Mouse (Mus musculus): ENCODE results near the gene Klk13. TPM values are rescaled to one million over a fixed set of nuclear protein-coding genes. Genes with fewer than 3 reads are reported as not detected.

Gene Klk13
- total and polyA plus RNA-seq, 3 experiments, result 0.27 TPM; not detected in 2

DNA sequence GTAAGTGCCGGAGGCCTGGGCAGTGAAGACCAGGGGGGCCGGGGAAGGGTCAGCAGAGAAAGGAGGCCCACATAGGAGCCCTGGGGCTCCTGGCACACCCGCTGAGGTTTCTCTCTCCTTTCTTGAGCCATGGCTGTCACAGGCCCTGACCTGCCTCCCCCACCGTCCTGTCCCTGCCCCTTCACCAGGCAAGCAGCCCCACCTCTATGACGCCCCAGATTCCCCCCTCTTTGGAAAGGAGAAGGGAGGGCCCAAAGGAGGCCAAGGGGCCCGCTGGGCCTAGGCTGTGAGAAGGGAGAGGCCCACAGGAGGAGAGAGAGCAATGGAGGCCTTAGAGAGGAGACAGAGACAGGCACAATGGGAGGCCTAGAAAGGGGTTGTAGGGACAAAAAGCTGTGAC is 62.4 kb downstream of the Klk13 start:
- DNase-seq (ENCODE audit: low spot score), result no peak
- no peak for ATAC-seq (ENCODE audit: extremely low read depth, insufficient number of reproducible peaks, low FRiP score, poor library complexity, severe bottlenecking)
- no peaks in the 10 kb centered on the region for H3K4me1 ChIP-seq (ENCODE audit: insufficient read depth, low read depth, low read length)
- no peaks in the 10 kb centered on the region for H3K27me3 ChIP-seq (ENCODE audit: insufficient read depth, low read length)
- no peaks in the 10 kb centered on the region for H3K36me3 ChIP-seq (replicated peaks)
- H3K9me3 ChIP-seq (replicated peaks), result no peaks in the 10 kb centered on the region
- H3K4me3 ChIP-seq (ENCODE audit: low read depth, low read length), result no peak overlapping the region
- TF ChIP-seq GATA2 (IDR thresholded peaks at IDR 0.05; ENCODE audit: borderline replicate concordance, low read depth, low read length) (no peak), CTCF (IDR thresholded peaks at IDR 0.05; ENCODE audit: low read depth, low read length) (no peak), TAL1 (conservative IDR thresholded peaks at IDR 0.05; ENCODE audit: low read depth, low read length) (no peak), GATA1 (IDR thresholded peaks at IDR 0.05; ENCODE audit: borderline replicate concordance, low read length) (no peak)

DNA sequence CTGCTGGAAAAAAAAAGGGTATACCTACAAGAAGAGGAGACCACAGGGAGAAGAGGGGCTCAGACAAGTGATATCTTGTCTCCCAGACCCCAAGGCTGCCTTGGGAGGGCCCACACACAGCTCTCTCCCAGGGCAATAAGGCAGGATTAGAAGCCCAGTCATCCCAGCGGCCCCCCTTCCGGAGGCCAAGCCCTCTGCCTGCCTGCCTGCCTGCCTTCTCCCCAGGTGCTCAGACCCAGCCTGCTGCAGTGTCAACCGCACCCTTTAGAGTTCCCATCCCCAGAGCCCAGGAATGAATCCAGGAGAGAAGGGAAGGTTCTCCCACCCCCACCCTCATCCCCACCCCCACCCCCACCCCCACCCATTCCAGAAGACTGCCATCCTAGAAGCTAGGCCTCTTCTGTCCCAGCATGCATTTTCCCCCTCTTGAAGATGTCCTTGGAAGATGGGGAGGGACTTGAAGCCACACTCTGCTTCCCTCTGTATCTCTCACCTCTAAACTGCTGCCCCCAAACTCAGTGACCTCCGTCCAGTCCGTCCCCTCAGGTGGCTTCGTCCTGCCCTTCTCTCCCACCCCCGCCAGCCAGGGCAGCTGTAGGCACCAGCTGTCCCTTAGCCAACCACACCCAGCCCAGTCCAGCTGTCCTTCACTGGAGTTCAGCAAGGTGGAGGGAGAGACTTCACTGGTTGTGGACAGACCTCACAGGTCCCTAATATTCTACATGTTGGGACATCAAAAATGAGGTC is 63.1 kb downstream of the Klk13 start:
- Histone ChIP-seq H3K27me3 (ENCODE audit: insufficient read depth, low read length) (no peaks in the 10 kb centered on the region), H3K36me3 (replicated peaks) (no peaks in the 10 kb centered on the region), H3K9me3 (replicated peaks) (no peaks in the 10 kb centered on the region), H3K4me3 (ENCODE audit: low read depth, low read length) (no peak overlapping the region), H3K4me1 (ENCODE audit: insufficient read depth, low read depth, low read length) (no peaks in the 10 kb centered on the region)
- TF ChIP-seq GATA2 (IDR thresholded peaks at IDR 0.05; ENCODE audit: borderline replicate concordance, low read depth, low read length) (no peak), POLR2AphosphoS5 (IDR thresholded peaks at IDR 0.05; ENCODE audit: insufficient replicate concordance, low read depth, low read length) (no peak), CTCF (IDR thresholded peaks at IDR 0.05; ENCODE audit: low read depth, low read length) (no peak), GATA1 (IDR thresholded peaks at IDR 0.05; ENCODE audit: borderline replicate concordance, low read length) (no peak), TAL1 (conservative IDR thresholded peaks at IDR 0.05; ENCODE audit: low read depth, low read length) (no peak)
- DNase-seq (ENCODE audit: low spot score), result no peak
- no peak for ATAC-seq (ENCODE audit: extremely low read depth, insufficient number of reproducible peaks, low FRiP score, poor library complexity, severe bottlenecking)

DNA sequence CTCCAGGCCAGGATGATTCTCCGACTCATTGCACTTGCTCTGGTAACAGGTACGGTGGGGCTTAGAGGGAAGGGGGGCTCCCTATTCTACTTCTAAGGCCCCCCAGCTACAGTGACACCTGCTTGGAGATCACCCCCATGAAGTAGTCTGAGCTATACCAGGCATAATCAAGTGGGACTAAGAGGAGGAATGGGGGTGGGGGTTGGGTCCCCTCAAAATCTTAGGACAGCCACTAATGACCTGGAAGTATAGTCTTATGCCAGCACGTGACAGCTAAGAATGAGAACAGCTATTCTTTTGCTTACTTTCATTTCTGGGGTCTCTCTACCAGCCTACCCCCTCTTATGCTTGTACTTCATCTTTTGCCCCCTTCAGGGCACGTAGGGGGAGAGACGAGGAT is 64.1 kb downstream of the Klk13 start:
- no peaks in the 10 kb centered on the region; the same call in 1 of the 2 replicates for H3K27me3 ChIP-seq (ENCODE audit: insufficient read depth, low read length)

More for the DNA sequence above, 64.1 kb downstream of the Klk13 start:
- TF ChIP-seq GATA2 (IDR thresholded peaks at IDR 0.05; ENCODE audit: borderline replicate concordance, low read depth, low read length) (no peak), POLR2AphosphoS5 (IDR thresholded peaks at IDR 0.05; ENCODE audit: insufficient replicate concordance, low read depth, low read length) (no peak), CTCF (IDR thresholded peaks at IDR 0.05; ENCODE audit: low read depth, low read length) (no peak), GATA1 (IDR thresholded peaks at IDR 0.05; ENCODE audit: borderline replicate concordance, low read length) (no peak), TAL1 (conservative IDR thresholded peaks at IDR 0.05; ENCODE audit: low read depth, low read length) (no peak)
- Histone ChIP-seq H3K4me3 (ENCODE audit: low read depth, low read length) (no peak overlapping the region), H3K36me3 (replicated peaks) (no peaks in the 10 kb centered on the region), H3K9me3 (replicated peaks) (0 out of 2 replicates have a peak, but pooled peaks cover 2% of the 10 kb centered on the region), H3K4me1 (ENCODE audit: insufficient read depth, low read depth, low read length) (no peaks in the 10 kb centered on the region)
- DNase-seq (ENCODE audit: low spot score), result no peak
- no peak for ATAC-seq (ENCODE audit: extremely low read depth, insufficient number of reproducible peaks, low FRiP score, poor library complexity, severe bottlenecking)

Other genes with a start within 250 kb of the Klk13 start
Only the 20 nearest of the 22 such genes appear.
- not detected in 2 replicates for gene Iglon5, start 222.5 kb upstream of the Klk13 start, total RNA-seq (2014; fragmentation: Nextera tagmentation)
- gene Iglon5, start 222.5 kb upstream of the Klk13 start, total RNA-seq (2017), result 0.05 and 0.06 TPM in 2 replicates
- gene Iglon5, start 222.5 kb upstream of the Klk13 start, polyA plus RNA-seq (2012), result not detected in 2 replicates
- gene 4931406B18Rik, start 206.6 kb upstream of the Klk13 start, total RNA-seq (2014; fragmentation: Nextera tagmentation), result not detected in 2 replicates
- 0.06 and 0.44 TPM in 2 replicates for gene 4931406B18Rik, start 206.6 kb upstream of the Klk13 start, total RNA-seq (2017)
- gene 4931406B18Rik, start 206.6 kb upstream of the Klk13 start, polyA plus RNA-seq (2012), result not detected in 2 replicates
- 0.10 TPM in 1 of 2 replicates, not detected in the other for gene Cd33, start 168.1 kb upstream of the Klk13 start, total RNA-seq (2014; fragmentation: Nextera tagmentation)
- 0.41 and 0.60 TPM in 2 replicates for gene Cd33, start 168.1 kb upstream of the Klk13 start, total RNA-seq (2017)
- 0.13 and 0.69 TPM in 2 replicates for gene Cd33, start 168.1 kb upstream of the Klk13 start, polyA plus RNA-seq (2012)
- 1.2 and 1.3 TPM in 2 replicates for gene Zfp658, start 150.3 kb upstream of the Klk13 start, total RNA-seq (2014; fragmentation: Nextera tagmentation)
- gene Zfp658, start 150.3 kb upstream of the Klk13 start, total RNA-seq (2017), result 1.1 and 1.2 TPM in 2 replicates
- 0.24 and 0.25 TPM in 2 replicates for gene Zfp658, start 150.3 kb upstream of the Klk13 start, polyA plus RNA-seq (2012)
- gene Zfp719, start 133.0 kb upstream of the Klk13 start, total RNA-seq (2014; fragmentation: Nextera tagmentation), result 7.0 and 11.0 TPM in 2 replicates
- gene Zfp719, start 133.0 kb upstream of the Klk13 start, total RNA-seq (2017), result 6.4 and 7.8 TPM in 2 replicates
- gene Zfp719, start 133.0 kb upstream of the Klk13 start, polyA plus RNA-seq (2012), result 0.07 and 0.12 TPM in 2 replicates
- not detected in 2 replicates for gene Zfp819, start 105.4 kb upstream of the Klk13 start, total RNA-seq (2014; fragmentation: Nextera tagmentation)
- gene Zfp819, start 105.4 kb upstream of the Klk13 start, total RNA-seq (2017), result 0.05 TPM in 1 of 2 replicates, not detected in the other
- not detected in 2 replicates for gene Zfp819, start 105.4 kb upstream of the Klk13 start, polyA plus RNA-seq (2012)
- not detected in 2 replicates for gene Ceacam18, start 77.9 kb upstream of the Klk13 start, total RNA-seq (2014; fragmentation: Nextera tagmentation)
- 0.16 and 0.29 TPM in 2 replicates for gene Ceacam18, start 77.9 kb upstream of the Klk13 start, total RNA-seq (2017)
- not detected in 2 replicates for gene Ceacam18, start 77.9 kb upstream of the Klk13 start, polyA plus RNA-seq (2012)
- gene Siglece, start 52.4 kb upstream of the Klk13 start, total RNA-seq (2014; fragmentation: Nextera tagmentation), result 1.2 TPM in 1 of 2 replicates, not detected in the other
- gene Siglece, start 52.4 kb upstream of the Klk13 start, total RNA-seq (2017), result 0.05 TPM in 1 of 2 replicates, not detected in the other
- not detected in 2 replicates for gene Siglece, start 52.4 kb upstream of the Klk13 start, polyA plus RNA-seq (2012)
- 2.5 and 2.7 TPM in 2 replicates for gene Ctu1, start 40.6 kb upstream of the Klk13 start, total RNA-seq (2014; fragmentation: Nextera tagmentation)
- gene Ctu1, start 40.6 kb upstream of the Klk13 start, total RNA-seq (2017), result 6.5 and 8.6 TPM in 2 replicates
- gene Ctu1, start 40.6 kb upstream of the Klk13 start, polyA plus RNA-seq (2012), result 14.9 and 20.9 TPM in 2 replicates
- gene Klk14, start 22.1 kb upstream of the Klk13 start, total RNA-seq (2014; fragmentation: Nextera tagmentation), result not detected in 2 replicates
- gene Klk14, start 22.1 kb upstream of the Klk13 start, total RNA-seq (2017), result not detected in 2 replicates
- gene Klk14, start 22.1 kb upstream of the Klk13 start, polyA plus RNA-seq (2012), result not detected in 2 replicates
- not detected in 2 replicates for gene Klk12, start 56.3 kb downstream of the Klk13 start, total RNA-seq (2014; fragmentation: Nextera tagmentation)
- not detected in 2 replicates for gene Klk12, start 56.3 kb downstream of the Klk13 start, total RNA-seq (2017)
- gene Klk12, start 56.3 kb downstream of the Klk13 start, polyA plus RNA-seq (2012), result not detected in 2 replicates
- gene Klk11, start 62.0 kb downstream of the Klk13 start, total RNA-seq (2014; fragmentation: Nextera tagmentation), result not detected in 2 replicates
- gene Klk11, start 62.0 kb downstream of the Klk13 start, total RNA-seq (2017), result not detected in 2 replicates
- gene Klk11, start 62.0 kb downstream of the Klk13 start, polyA plus RNA-seq (2012), result not detected in 2 replicates
- gene Klk10, start 68.5 kb downstream of the Klk13 start, total RNA-seq (2014; fragmentation: Nextera tagmentation), result not detected in 2 replicates
- gene Klk10, start 68.5 kb downstream of the Klk13 start, total RNA-seq (2017), result not detected in 2 replicates
- not detected in 2 replicates for gene Klk10, start 68.5 kb downstream of the Klk13 start, polyA plus RNA-seq (2012)
- gene Klk9, start 79.3 kb downstream of the Klk13 start, total RNA-seq (2014; fragmentation: Nextera tagmentation), result not detected in 2 replicates
- 0.06 TPM in 1 of 2 replicates, not detected in the other for gene Klk9, start 79.3 kb downstream of the Klk13 start, total RNA-seq (2017)
- gene Klk9, start 79.3 kb downstream of the Klk13 start, polyA plus RNA-seq (2012), result not detected in 2 replicates
- not detected in 2 replicates for gene Klk8, start 85.0 kb downstream of the Klk13 start, total RNA-seq (2014; fragmentation: Nextera tagmentation)
- gene Klk8, start 85.0 kb downstream of the Klk13 start, total RNA-seq (2017), result not detected in 2 replicates
- not detected in 2 replicates for gene Klk8, start 85.0 kb downstream of the Klk13 start, polyA plus RNA-seq (2012)
- not detected in 2 replicates for gene Klk7, start 98.7 kb downstream of the Klk13 start, total RNA-seq (2014; fragmentation: Nextera tagmentation)
- gene Klk7, start 98.7 kb downstream of the Klk13 start, total RNA-seq (2017), result 0.05 TPM in 1 of 2 replicates, not detected in the other
- not detected in 2 replicates for gene Klk7, start 98.7 kb downstream of the Klk13 start, polyA plus RNA-seq (2012)
- gene Klk6, start 111.9 kb downstream of the Klk13 start, total RNA-seq (2014; fragmentation: Nextera tagmentation), result not detected in 2 replicates
- 0.05 TPM in 1 of 2 replicates, not detected in the other for gene Klk6, start 111.9 kb downstream of the Klk13 start, total RNA-seq (2017)
- gene Klk6, start 111.9 kb downstream of the Klk13 start, polyA plus RNA-seq (2012), result not detected in 2 replicates
- not detected in 2 replicates for gene Klk5, start 129.4 kb downstream of the Klk13 start, total RNA-seq (2014; fragmentation: Nextera tagmentation)
- 0.11 TPM in 1 of 2 replicates, not detected in the other for gene Klk5, start 129.4 kb downstream of the Klk13 start, total RNA-seq (2017)
- not detected in 2 replicates for gene Klk5, start 129.4 kb downstream of the Klk13 start, polyA plus RNA-seq (2012)
- not detected in 2 replicates for gene Klk4, start 168.6 kb downstream of the Klk13 start, total RNA-seq (2014; fragmentation: Nextera tagmentation)
- not detected in 2 replicates for gene Klk4, start 168.6 kb downstream of the Klk13 start, total RNA-seq (2017)
- not detected in 2 replicates for gene Klk4, start 168.6 kb downstream of the Klk13 start, polyA plus RNA-seq (2012)
- gene Klk15, start 221.2 kb downstream of the Klk13 start, total RNA-seq (2014; fragmentation: Nextera tagmentation), result not detected in 2 replicates
- gene Klk15, start 221.2 kb downstream of the Klk13 start, total RNA-seq (2017), result not detected in 2 replicates
- gene Klk15, start 221.2 kb downstream of the Klk13 start, polyA plus RNA-seq (2012), result not detected in 2 replicates

All from G1E (cell line).